9 mouse cellular contexts compared by ENCODE assay signal in the genomic region with DNA sequence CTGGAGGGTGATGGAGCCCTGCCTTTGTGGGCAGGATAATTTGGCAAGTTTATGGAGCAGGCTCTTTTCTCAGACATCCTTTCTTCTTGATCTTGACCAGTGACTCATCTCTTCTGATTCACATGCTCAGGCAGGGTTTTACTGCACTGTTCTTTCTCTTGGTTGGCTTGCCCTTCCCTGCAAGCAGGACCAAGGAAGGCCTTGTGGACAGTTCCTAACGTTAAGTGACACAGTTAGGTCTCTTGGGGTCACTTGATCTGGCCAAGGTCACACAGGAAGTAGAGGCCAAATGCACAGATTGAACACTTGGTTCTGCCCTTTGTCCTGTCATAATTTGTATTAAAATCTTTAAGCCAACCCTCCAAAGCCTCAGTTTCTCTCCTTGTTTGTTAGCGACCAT.
DNase-seq lines count a peak whose midpoint lies in the region; ATAC-seq and TF ChIP-seq lines count a peak whose summit lies in the region.
"Had no signal": no experiment of that assay in that cellular context is flagged by ENCODE, and none has a peak within 500 bp of the region (broad histone marks: within the 10 kb centered on the region; RNA-seq: fewer than 3 reads in every experiment).

No protein-coding gene starts in this region.

- no peaks in the 10 kb centered on the region for H3K36me3 ChIP-seq in forebrain, embryonic 10.5 days (replicated peaks)
- no peaks in the 10 kb centered on the region for H3K36me3 ChIP-seq in forebrain, postnatal 0 days (ENCODE audit: insufficient read depth)
- no peaks in the 10 kb centered on the region for H3K36me3 ChIP-seq in lung, postnatal 0 days (ENCODE audit: insufficient read depth, low read length)
- H3K36me3 ChIP-seq in intestine, embryonic 15.5 days: no peaks in the 10 kb centered on the region
- H3K36me3 ChIP-seq in stomach, embryonic 16.5 days (ENCODE audit: control insufficient read depth, insufficient read depth, low read length): no peaks in the 10 kb centered on the region
- H3K36me3 ChIP-seq: limb, embryonic 12.5 days had no signal

- H3K9ac ChIP-seq in forebrain, postnatal 0 days: no peak overlapping the region
- no peak overlapping the region for H3K9ac ChIP-seq in lung, postnatal 0 days (replicated peaks; ENCODE audit: low read depth)
- no peak overlapping the region for H3K9ac ChIP-seq in intestine, embryonic 15.5 days
- no peak overlapping the region for H3K9ac ChIP-seq in stomach, embryonic 16.5 days (ENCODE audit: low read length)

- DNase-seq in forebrain, embryonic 10.5 days (ENCODE audit: extremely low spot score, low spot score): no peak
- no peak for DNase-seq in forebrain, postnatal 0 days
- no peak for DNase-seq in lung, postnatal 0 days (ENCODE audit: low spot score)
- DNase-seq in lung, postnatal 36 days: no peak
- no peak for DNase-seq in urinary bladder, postnatal 25 days (ENCODE audit: low spot score)
- DNase-seq in gastrocnemius, postnatal 25 days: no peak

- 10% methylated on average over 2 of the region's 2 CpGs for WGBS in forebrain, embryonic 10.5 days
- WGBS in forebrain, postnatal 0 days: 11% methylated on average over 2 of the region's 2 CpGs
- WGBS in lung, postnatal 0 days: 4% methylated on average over 2 of the region's 2 CpGs
- WGBS in intestine, embryonic 15.5 days: 6% methylated on average over 2 of the region's 2 CpGs
- WGBS in stomach, embryonic 16.5 days: 2% methylated on average over 2 of the region's 2 CpGs

- H3K9me3 ChIP-seq in forebrain, embryonic 10.5 days: peaks cover 3% of the 10 kb centered on the region; the same call in 1 of the 2 replicates
- H3K9me3 ChIP-seq in forebrain, postnatal 0 days (ENCODE audit: low read length): no peaks in the 10 kb centered on the region
- H3K9me3 ChIP-seq in lung, postnatal 0 days (ENCODE audit: low read length): no peaks in the 10 kb centered on the region
- no peaks in the 10 kb centered on the region for H3K9me3 ChIP-seq in intestine, embryonic 15.5 days
- no peaks in the 10 kb centered on the region for H3K9me3 ChIP-seq in stomach, embryonic 16.5 days (replicated peaks; ENCODE audit: control insufficient read depth, low read length)
- H3K9me3 ChIP-seq: limb, embryonic 12.5 days had no signal

- no peak for TF ChIP-seq CTCF in forebrain, postnatal 0 days (IDR thresholded peaks at IDR 0.05; ENCODE audit: low read depth)
- no peak for TF ChIP-seq CTCF in lung, postnatal 0 days (IDR thresholded peaks at IDR 0.05)

- ATAC-seq in forebrain, postnatal 0 days: no peak; the same call in 1 of the 2 replicates
- peak; percentile 20; the same call in 1 of the 2 replicates for ATAC-seq in lung, postnatal 0 days
- peak; percentile 41 for ATAC-seq in intestine, embryonic 15.5 days
- ATAC-seq in stomach, embryonic 16.5 days (ENCODE audit: insufficient read depth, low FRiP score): peak; percentile 27; the same call in 1 of the 2 replicates

- H3K27ac ChIP-seq in forebrain, embryonic 10.5 days: peak overlapping the region; percentile 88
- H3K27ac ChIP-seq in forebrain, postnatal 0 days (ENCODE audit: low read depth, low read length): no peak overlapping the region
- H3K27ac ChIP-seq in lung, postnatal 0 days (ENCODE audit: low read length): no peak overlapping the region
- H3K27ac ChIP-seq in intestine, embryonic 15.5 days: no peak overlapping the region
- H3K27ac ChIP-seq in stomach, embryonic 16.5 days (ENCODE audit: low read length): no peak overlapping the region

- TF ChIP-seq EP300 in lung, postnatal 0 days (IDR thresholded peaks at IDR 0.05): no peak

- peaks cover 26% of the 10 kb centered on the region for H3K4me1 ChIP-seq in forebrain, embryonic 10.5 days
- no peaks in the 10 kb centered on the region for H3K4me1 ChIP-seq in forebrain, postnatal 0 days (ENCODE audit: insufficient read depth)
- H3K4me1 ChIP-seq in lung, postnatal 0 days (ENCODE audit: insufficient read depth, low read depth, low read length): no peaks in the 10 kb centered on the region
- 0 out of 2 replicates have a peak, but pooled peaks cover 10% of the 10 kb centered on the region for H3K4me1 ChIP-seq in intestine, embryonic 15.5 days (replicated peaks)
- no peaks in the 10 kb centered on the region for H3K4me1 ChIP-seq in stomach, embryonic 16.5 days (ENCODE audit: control insufficient read depth, insufficient read depth, low read length)

- peaks cover 7% of the 10 kb centered on the region; the same call in 1 of the 2 replicates for H3K27me3 ChIP-seq in forebrain, embryonic 10.5 days (ENCODE audit: poor library complexity, severe bottlenecking)
- no peaks in the 10 kb centered on the region for H3K27me3 ChIP-seq in forebrain, postnatal 0 days (ENCODE audit: insufficient read depth, low read length)
- no peaks in the 10 kb centered on the region for H3K27me3 ChIP-seq in lung, postnatal 0 days (replicated peaks; ENCODE audit: insufficient read depth, low read length)
- H3K27me3 ChIP-seq in intestine, embryonic 15.5 days (replicated peaks): no peaks in the 10 kb centered on the region
- no peaks in the 10 kb centered on the region for H3K27me3 ChIP-seq in stomach, embryonic 16.5 days (ENCODE audit: control insufficient read depth, insufficient read depth, low read length)

- no peak overlapping the region; the same call in 1 of the 2 replicates for H3K4me2 ChIP-seq in forebrain, postnatal 0 days (ENCODE audit: low read depth)
- H3K4me2 ChIP-seq in lung, postnatal 0 days (replicated peaks; ENCODE audit: low read depth, low read length): no peak overlapping the region
- peak overlapping the region; percentile 87; the same call in 1 of the 2 replicates for H3K4me2 ChIP-seq in intestine, embryonic 15.5 days (replicated peaks)
- H3K4me2 ChIP-seq in stomach, embryonic 16.5 days (ENCODE audit: low read depth, low read length): no peak overlapping the region

- H3K4me3 ChIP-seq in forebrain, embryonic 10.5 days: peak overlapping the region; percentile 37; the same call in 1 of the 2 replicates
- no peak overlapping the region for H3K4me3 ChIP-seq in forebrain, postnatal 0 days (ENCODE audit: low read depth, low read length)
- H3K4me3 ChIP-seq in lung, postnatal 0 days (ENCODE audit: low read depth, low read length): no peak overlapping the region
- no peak overlapping the region for H3K4me3 ChIP-seq in intestine, embryonic 15.5 days (replicated peaks)
- no peak overlapping the region for H3K4me3 ChIP-seq in stomach, embryonic 16.5 days (replicated peaks; ENCODE audit: low read length)
